Mouse (Mus musculus) layer of hippocampus, postnatal 25 days (tissue): ENCODE data around the gene Wfdc18. TPM values are rescaled to one million over a fixed set of nuclear protein-coding genes. Genes with fewer than 3 reads are reported as not detected.

Experiments used
- DNase-seq, 2 experiments: peaks; one replicate each; pipeline ENCODE4 v3.0.0; 2022; ENCODE audit warnings: mixed read lengths in 2 of 2, low spot score in 1 of 2; ENCODE audit errors: extremely low spot score in 1 of 2
- total RNA-seq, 2 experiments: library from RNA; stranded (reverse); gene quantifications; 2 replicates each; pipeline ENCODE4 v1.2.3; 2021

Gene Wfdc18
- not detected for total RNA-seq

DNA sequence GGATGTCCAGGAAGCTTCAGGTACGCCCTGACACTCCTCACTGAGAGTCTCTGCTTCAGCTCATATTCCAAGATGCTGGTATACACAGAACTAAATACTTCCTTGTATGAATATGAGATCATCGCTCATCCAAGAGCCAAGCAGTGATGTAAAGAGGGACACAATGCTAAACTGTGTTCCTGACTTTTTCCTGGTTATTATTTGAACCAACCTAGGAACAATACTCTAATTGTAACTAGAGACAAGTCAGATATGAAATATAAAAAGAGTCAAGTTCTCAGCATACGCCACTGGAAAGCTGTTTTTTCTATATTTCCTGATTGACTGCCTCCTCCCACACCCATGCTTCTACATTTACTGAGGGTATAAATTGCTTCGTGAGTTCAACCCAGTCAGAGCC lies at the start of gene Wfdc18:
TSS of gene Wfdc18 (plus strand) at position 301 of the 400 bp plus-strand sequence.
- DNase-seq, result no peak

DNA sequence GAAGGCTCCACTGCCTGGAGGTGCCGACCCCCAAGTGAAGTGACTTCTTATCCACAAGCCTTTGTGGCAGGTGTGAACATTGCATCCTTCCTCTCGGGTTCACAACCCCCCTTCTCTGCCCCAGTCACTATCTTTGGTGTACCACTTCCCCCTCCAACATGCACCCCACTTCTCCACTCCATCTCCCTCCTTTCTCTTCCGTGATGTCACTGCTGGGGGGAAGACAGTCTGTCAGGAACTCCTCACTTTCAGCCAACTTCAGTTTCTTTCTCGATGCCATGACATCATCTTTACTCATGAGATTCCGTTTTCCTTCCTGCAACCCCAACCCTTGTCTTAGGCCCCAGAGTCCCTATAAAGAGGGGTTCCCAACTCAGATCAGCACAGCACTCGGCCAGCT lies 46.6 kb upstream of the Wfdc18 start, which contains the start of gene Ccl4:
TSS of gene Ccl4 (plus strand) at position 381 of the 400 bp plus-strand sequence.
- no peak for DNase-seq

DNA sequence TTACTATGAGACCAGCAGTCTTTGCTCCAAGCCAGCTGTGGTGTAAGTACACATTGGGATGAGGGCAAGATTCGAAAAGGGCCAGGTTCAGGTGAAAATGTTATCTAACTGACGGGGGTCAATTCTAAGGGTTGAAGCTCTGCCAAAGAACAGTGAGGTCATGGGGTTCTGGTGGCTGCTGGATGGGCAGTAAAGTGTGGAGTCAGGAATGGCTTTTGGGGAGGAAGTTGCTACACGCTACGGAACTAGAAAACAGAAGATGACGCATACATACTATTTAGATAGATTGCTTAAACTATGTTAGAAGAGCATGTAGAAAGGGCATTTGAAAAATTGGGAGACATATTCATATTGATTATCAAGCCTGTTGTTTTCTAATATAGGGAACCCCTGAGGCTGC lies 45.3 kb upstream of the Wfdc18 start:
- no peak for DNase-seq

DNA sequence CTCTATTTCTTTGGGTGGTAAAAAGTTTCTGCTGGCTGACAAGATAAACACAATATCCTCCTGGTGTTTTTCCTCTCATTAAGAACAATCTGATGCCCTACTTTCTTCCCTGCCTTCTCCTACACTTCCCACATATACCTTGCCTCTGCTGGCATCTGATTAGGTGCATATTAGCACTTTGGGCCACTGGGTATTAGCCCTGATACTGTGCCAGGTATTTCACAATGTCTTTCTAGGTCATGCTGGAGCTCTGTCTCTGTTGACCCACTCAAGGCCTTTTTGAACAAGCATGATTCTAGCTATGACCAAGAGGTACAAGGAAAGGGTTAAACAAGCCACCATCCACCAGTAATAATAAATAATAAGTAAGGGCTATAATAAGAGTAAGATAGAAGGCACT lies 37.1 kb upstream of the Wfdc18 start:
- no peak for DNase-seq

DNA sequence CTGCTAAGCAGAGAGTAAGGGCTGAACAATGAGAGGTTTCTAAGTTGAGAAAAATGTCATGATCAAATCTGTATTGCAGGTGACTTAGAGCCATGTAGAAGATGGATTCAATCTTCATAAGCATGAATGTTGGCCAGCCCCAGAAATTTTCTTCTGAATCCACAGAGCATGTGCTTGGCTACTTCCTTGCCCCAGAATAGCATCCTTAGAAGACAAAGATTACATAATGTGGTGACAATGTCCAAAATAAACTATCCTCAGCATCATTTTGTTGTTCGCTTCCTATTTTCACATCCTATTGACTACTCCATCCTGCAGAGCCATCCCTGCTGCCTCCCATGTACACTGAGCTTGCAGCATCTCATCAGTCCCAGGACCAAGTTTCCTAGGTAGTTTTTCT lies 33.1 kb upstream of the Wfdc18 start:
- DNase-seq, result no peak

DNA sequence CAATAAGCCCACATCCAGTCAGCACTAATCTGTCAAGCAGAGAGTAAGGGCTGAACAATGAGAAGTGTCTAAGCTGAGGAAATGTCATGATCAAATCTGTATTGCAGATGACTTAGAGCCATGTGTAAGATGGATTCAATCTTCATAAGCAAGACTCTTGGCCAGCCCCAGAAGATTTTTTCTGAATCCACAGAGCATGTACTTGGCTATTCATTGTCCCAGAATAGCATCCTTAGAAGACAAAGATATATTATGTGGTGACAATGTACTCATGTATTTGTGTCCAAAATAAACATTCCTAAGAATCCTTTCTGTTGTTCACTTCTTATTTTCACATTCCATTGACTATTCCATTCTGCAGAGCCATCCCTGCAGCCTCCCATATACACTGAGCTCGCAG lies 18.9 kb upstream of the Wfdc18 start:
- DNase-seq, result no peak

- DNase-seq, result no peak
These were observed 16.8 kb upstream of the Wfdc18 start for GRCm38 (mm10) chr11:83692008-83692407.

- DNase-seq, result no peak
These were observed 5.1 kb upstream of the Wfdc18 start, which contains the start of gene Wfdc17 for GRCm38 (mm10) chr11:83703705-83704104. Wfdc17 (plus strand) TSS chr11:83703991.

DNA sequence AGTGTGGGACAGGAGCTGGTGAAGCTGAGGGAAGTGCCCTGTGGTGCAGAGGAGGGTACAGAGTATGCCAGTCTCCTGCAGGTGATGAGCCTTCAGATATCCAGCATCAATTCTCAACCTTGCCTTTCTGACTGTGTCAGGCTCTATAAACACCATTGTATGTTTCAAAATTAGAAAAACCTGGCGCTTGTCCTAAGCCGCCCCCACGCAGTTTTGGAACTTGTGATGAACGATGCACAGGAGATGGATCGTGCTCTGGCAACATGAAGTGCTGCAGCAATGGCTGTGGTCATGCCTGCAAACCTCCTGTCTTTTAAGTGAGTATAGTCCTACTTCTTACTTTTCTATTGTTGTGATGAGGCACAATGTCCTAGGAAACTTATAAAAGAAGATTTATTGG lies 868 bp downstream of the Wfdc18 start:
- DNase-seq, result peak in 1 of 2 experiments; percentile 21

GRCm38 (mm10) chr11:83712671-83713070 lies 3.9 kb downstream of the Wfdc18 start:
- DNase-seq, result no peak

DNA sequence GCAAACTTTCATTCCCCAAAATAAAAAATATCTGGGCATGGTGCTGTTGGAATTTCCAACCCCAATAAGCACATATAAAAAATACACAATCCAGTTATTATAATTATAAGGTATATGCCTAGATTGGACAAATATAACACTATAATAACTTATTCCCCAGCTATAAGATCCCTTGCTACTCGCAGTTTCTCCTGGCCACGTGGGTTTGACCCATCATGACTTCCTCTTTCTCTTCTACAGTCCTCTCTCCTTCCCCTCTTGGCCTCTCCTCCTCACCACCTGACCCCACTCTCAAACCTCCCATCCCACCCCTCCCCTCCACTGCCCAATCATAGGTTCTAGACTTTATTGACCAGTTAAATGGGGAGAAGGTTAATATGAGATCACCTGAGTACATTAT lies 5.1 kb downstream of the Wfdc18 start:
- no peak for DNase-seq

DNA sequence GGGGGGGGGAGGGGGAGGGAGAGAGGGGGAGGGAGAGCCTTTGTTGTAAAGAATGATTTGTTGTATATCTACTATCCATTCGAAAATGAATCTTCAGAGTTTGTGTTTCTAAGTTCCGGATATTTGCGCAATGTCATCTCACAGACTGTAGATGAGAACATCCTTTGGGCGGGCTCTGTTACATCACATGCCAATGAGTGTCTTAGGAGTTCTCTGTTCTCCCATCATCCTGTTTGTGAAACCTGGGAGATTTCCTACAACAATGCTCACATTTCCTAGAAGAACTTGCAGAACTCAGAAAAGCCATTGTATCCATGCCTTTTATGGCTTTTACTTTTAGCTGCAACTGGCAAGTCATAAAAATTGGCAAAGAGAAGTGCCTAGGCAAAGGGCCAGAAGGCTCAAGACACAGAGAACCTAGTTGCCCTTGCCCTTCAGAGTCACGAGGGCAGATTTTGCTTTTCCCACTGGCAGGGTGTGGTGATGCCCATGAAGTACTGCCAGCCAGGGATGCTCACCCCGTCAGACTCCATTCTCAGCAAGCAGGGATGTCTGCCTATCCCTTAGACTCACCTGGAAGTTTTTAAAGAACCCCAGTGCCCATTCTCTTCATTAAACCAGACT lies 8.3 kb downstream of the Wfdc18 start:
- no peak for DNase-seq

GRCm38 (mm10) chr11:83720766-83721165 lies 12.0 kb downstream of the Wfdc18 start:
- no peak for DNase-seq

GRCm38 (mm10) chr11:83728757-83729432 lies 20.1 kb downstream of the Wfdc18 start:
- no peak for DNase-seq

DNA sequence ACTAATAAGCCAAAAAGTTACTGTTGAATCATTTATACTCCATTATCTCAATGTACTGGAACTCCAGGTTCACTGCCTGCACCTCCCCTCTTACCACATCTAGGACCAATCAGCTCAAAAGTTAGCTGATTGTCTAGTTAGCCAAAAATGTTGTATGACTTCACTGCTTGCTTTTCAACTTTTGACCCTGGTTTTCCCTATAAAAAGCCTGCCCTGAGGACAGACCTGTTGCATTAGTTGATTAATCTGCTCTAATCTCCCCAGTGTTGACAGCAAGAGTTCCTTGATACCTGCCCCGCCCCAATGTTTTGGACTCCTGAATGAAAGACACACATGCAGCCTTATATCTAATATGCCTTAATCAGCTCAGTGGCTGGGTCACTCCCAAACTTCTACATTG lies 22.3 kb downstream of the Wfdc18 start:
- DNase-seq, result no peak

GRCm38 (mm10) chr11:83733071-83733640 lies 24.3 kb downstream of the Wfdc18 start:
- no peak for DNase-seq

DNA sequence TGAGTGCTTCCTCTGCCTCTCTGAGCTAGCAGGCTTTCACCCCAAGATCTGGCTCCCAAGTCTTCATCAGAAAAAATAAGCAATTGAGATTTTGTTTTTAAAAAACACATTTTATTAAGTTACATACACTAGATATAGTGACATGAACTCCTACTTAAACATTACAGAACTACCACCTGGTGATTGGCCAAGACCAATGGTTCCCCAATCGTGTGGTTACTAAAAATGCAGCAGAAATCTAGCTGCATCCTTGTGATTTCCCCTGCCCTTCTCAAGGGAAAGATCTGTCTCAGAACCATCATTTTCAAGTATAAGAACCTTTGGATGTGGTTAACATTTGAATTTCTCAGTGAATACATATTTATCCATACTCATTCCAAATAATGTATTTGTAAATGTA lies 25.4 kb downstream of the Wfdc18 start:
- no peak for DNase-seq

- DNase-seq, result no peak
These were observed 27.1 kb downstream of the Wfdc18 start for GRCm38 (mm10) chr11:83735881-83736280.

GRCm38 (mm10) chr11:83737109-83737558 lies 28.3 kb downstream of the Wfdc18 start:
- DNase-seq, result no peak

DNA sequence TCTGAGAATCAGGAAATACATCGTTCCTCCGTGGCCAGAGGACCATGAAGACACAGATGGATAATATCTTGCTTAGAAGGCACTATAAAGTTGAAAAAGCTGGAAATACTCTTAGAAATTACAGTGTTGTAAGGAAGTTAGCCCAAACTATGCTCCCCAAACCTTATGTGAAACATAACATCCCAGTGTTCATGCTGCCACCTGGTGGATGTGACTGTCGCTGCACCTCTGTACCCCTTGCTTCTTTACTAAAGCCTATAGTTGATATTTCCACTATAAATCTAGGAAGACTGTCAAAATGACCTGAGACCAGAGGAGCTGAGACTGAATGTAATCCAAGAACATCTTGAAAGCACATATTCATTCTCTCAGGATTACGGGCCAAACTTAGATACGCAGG lies 30.4 kb downstream of the Wfdc18 start:
- peak; percentile 60 to 92 for DNase-seq

DNA sequence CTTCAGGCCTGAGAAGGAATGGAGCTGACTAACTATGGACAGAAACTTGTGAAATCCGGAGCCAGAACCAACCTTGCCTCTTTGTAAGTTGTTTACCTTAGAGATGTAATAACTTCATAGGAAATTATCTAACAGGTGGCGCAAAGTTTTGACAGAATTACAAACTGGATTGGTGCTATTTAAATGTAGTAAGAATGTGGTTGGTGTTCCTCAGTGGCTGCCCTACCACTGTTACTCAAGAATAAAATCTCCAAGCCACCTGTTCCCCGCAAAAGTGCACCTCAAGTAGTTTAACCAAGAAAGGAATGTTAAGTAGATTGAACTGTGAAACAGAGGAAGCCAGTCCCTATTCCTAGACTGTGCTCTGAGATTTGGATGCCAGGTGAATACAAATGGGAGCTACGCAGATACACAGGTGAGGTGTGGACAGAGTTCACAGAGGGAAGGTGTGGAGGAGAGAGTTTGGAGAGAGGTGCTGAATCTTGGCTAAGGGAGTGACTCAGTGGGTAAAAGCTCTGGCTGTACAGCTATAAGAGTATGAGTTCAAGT lies 31.7 kb downstream of the Wfdc18 start:
- DNase-seq, result no peak
